Mouse (Mus musculus): ENCODE measurements around the gene Bank1. TPM values are rescaled to one million over a fixed set of nuclear protein-coding genes. Genes with fewer than 3 reads are reported as not detected.

Gene Bank1
- polyA plus RNA-seq, 1 experiment from 2014 or later = 1.8 TPM

GRCm38 (mm10) chr3:136166033-136166361 lies 159.9 kb downstream of the Bank1 start:
- no peak for ATAC-seq (ENCODE audit: insufficient number of reproducible peaks, insufficient read depth, low FRiP score, low read depth)

GRCm38 (mm10) chr3:136165167-136166032 lies 160.5 kb downstream of the Bank1 start:
- Histone ChIP-seq H3K4me2 (replicated peaks; ENCODE audit: low read depth, low read length) (no peak overlapping the region), H3K9ac (replicated peaks; ENCODE audit: low read depth, low read length) (no peak overlapping the region), H3K4me3 (ENCODE audit: low read depth, low read length) (no peak overlapping the region), H3K36me3 (ENCODE audit: control insufficient read depth, insufficient read depth, low read length) (no peaks in the 10 kb centered on the region), H3K27me3 (ENCODE audit: control insufficient read depth, insufficient read depth, low read length) (no peaks in the 10 kb centered on the region), H3K9me3 (ENCODE audit: control insufficient read depth, low read depth, low read length) (no peaks in the 10 kb centered on the region), H3K4me1 (ENCODE audit: control insufficient read depth, insufficient read depth, low read length) (no peaks in the 10 kb centered on the region), H3K27ac (ENCODE audit: low read length) (no peak overlapping the region)
- 78% methylated on average over 7 of the region's 7 CpGs for WGBS
- ATAC-seq (ENCODE audit: insufficient number of reproducible peaks, insufficient read depth, low FRiP score, low read depth) = no peak

More at GRCm38 (mm10) chr3:136166033-136166361, 159.9 kb downstream of the Bank1 start:
- H3K4me2 ChIP-seq (replicated peaks; ENCODE audit: low read depth, low read length) = no peak overlapping the region
- H3K4me1 ChIP-seq (ENCODE audit: control insufficient read depth, insufficient read depth, low read length) = no peaks in the 10 kb centered on the region
- H3K9ac ChIP-seq (replicated peaks; ENCODE audit: low read depth, low read length) = no peak overlapping the region
- no peaks in the 10 kb centered on the region for H3K36me3 ChIP-seq (ENCODE audit: control insufficient read depth, insufficient read depth, low read length)
- H3K27ac ChIP-seq (ENCODE audit: low read length) = no peak overlapping the region
- no peaks in the 10 kb centered on the region for H3K9me3 ChIP-seq (ENCODE audit: control insufficient read depth, low read depth, low read length)
- 72% methylated on average over 2 of the region's 2 CpGs for WGBS
- H3K27me3 ChIP-seq (ENCODE audit: control insufficient read depth, insufficient read depth, low read length) = no peaks in the 10 kb centered on the region
- no peak overlapping the region for H3K4me3 ChIP-seq (ENCODE audit: low read depth, low read length)

GRCm38 (mm10) chr3:136158059-136158458 lies 167.8 kb downstream of the Bank1 start:
- H3K9ac ChIP-seq (replicated peaks; ENCODE audit: low read depth, low read length) = no peak overlapping the region
- 78% methylated on average over 2 of the region's 2 CpGs for WGBS

GRCm38 (mm10) chr3:136155555-136155954 lies 170.3 kb downstream of the Bank1 start:
- Histone ChIP-seq H3K9me3 (ENCODE audit: control insufficient read depth, low read depth, low read length) (no peaks in the 10 kb centered on the region), H3K36me3 (ENCODE audit: control insufficient read depth, insufficient read depth, low read length) (no peaks in the 10 kb centered on the region), H3K9ac (replicated peaks; ENCODE audit: low read depth, low read length) (no peak overlapping the region), H3K27ac (ENCODE audit: low read length) (no peak overlapping the region), H3K4me1 (ENCODE audit: control insufficient read depth, insufficient read depth, low read length) (no peaks in the 10 kb centered on the region), H3K27me3 (ENCODE audit: control insufficient read depth, insufficient read depth, low read length) (no peaks in the 10 kb centered on the region), H3K4me3 (ENCODE audit: low read depth, low read length) (no peak overlapping the region), H3K4me2 (replicated peaks; ENCODE audit: low read depth, low read length) (no peak overlapping the region)
- 53% methylated on average over 1 of the region's 1 CpGs for WGBS
- ATAC-seq (ENCODE audit: insufficient number of reproducible peaks, insufficient read depth, low FRiP score, low read depth) = no peak

More at GRCm38 (mm10) chr3:136158059-136158458, 167.8 kb downstream of the Bank1 start:
- Histone ChIP-seq H3K4me2 (replicated peaks; ENCODE audit: low read depth, low read length) (no peak overlapping the region), H3K9me3 (ENCODE audit: control insufficient read depth, low read depth, low read length) (no peaks in the 10 kb centered on the region), H3K27me3 (ENCODE audit: control insufficient read depth, insufficient read depth, low read length) (no peaks in the 10 kb centered on the region), H3K4me1 (ENCODE audit: control insufficient read depth, insufficient read depth, low read length) (no peaks in the 10 kb centered on the region), H3K27ac (ENCODE audit: low read length) (no peak overlapping the region), H3K36me3 (ENCODE audit: control insufficient read depth, insufficient read depth, low read length) (no peaks in the 10 kb centered on the region), H3K4me3 (ENCODE audit: low read depth, low read length) (no peak overlapping the region)
- ATAC-seq (ENCODE audit: insufficient number of reproducible peaks, insufficient read depth, low FRiP score, low read depth) = no peak

GRCm38 (mm10) chr3:136150886-136151285 lies 175.0 kb downstream of the Bank1 start:
- Histone ChIP-seq H3K9me3 (ENCODE audit: control insufficient read depth, low read depth, low read length) (no peaks in the 10 kb centered on the region), H3K9ac (replicated peaks; ENCODE audit: low read depth, low read length) (no peak overlapping the region), H3K27me3 (ENCODE audit: control insufficient read depth, insufficient read depth, low read length) (no peaks in the 10 kb centered on the region), H3K4me2 (replicated peaks; ENCODE audit: low read depth, low read length) (no peak overlapping the region), H3K4me1 (ENCODE audit: control insufficient read depth, insufficient read depth, low read length) (no peaks in the 10 kb centered on the region), H3K27ac (ENCODE audit: low read length) (no peak overlapping the region), H3K4me3 (ENCODE audit: low read depth, low read length) (no peak overlapping the region), H3K36me3 (ENCODE audit: control insufficient read depth, insufficient read depth, low read length) (no peaks in the 10 kb centered on the region)
- ATAC-seq (ENCODE audit: insufficient number of reproducible peaks, insufficient read depth, low FRiP score, low read depth) = no peak
- 81% methylated on average over 3 of the region's 3 CpGs for WGBS

GRCm38 (mm10) chr3:136147166-136147565 lies 178.7 kb downstream of the Bank1 start:
- Histone ChIP-seq H3K9ac (replicated peaks; ENCODE audit: low read depth, low read length) (no peak overlapping the region), H3K27ac (ENCODE audit: low read length) (no peak overlapping the region), H3K4me3 (ENCODE audit: low read depth, low read length) (no peak overlapping the region), H3K4me1 (ENCODE audit: control insufficient read depth, insufficient read depth, low read length) (no peaks in the 10 kb centered on the region), H3K4me2 (replicated peaks; ENCODE audit: low read depth, low read length) (no peak overlapping the region), H3K27me3 (ENCODE audit: control insufficient read depth, insufficient read depth, low read length) (no peaks in the 10 kb centered on the region), H3K9me3 (ENCODE audit: control insufficient read depth, low read depth, low read length) (no peaks in the 10 kb centered on the region), H3K36me3 (ENCODE audit: control insufficient read depth, insufficient read depth, low read length) (no peaks in the 10 kb centered on the region)
- 83% methylated on average over 2 of the region's 2 CpGs for WGBS
- ATAC-seq (ENCODE audit: insufficient number of reproducible peaks, insufficient read depth, low FRiP score, low read depth) = no peak

GRCm38 (mm10) chr3:136132013-136132412 lies 193.9 kb downstream of the Bank1 start:
- Histone ChIP-seq H3K9me3 (ENCODE audit: control insufficient read depth, low read depth, low read length) (no peaks in the 10 kb centered on the region), H3K4me3 (ENCODE audit: low read depth, low read length) (no peak overlapping the region), H3K4me1 (ENCODE audit: control insufficient read depth, insufficient read depth, low read length) (no peaks in the 10 kb centered on the region), H3K27ac (ENCODE audit: low read length) (no peak overlapping the region), H3K36me3 (ENCODE audit: control insufficient read depth, insufficient read depth, low read length) (no peaks in the 10 kb centered on the region), H3K27me3 (ENCODE audit: control insufficient read depth, insufficient read depth, low read length) (no peaks in the 10 kb centered on the region), H3K9ac (replicated peaks; ENCODE audit: low read depth, low read length) (no peak overlapping the region), H3K4me2 (replicated peaks; ENCODE audit: low read depth, low read length) (no peak overlapping the region)
- 53% methylated on average over 3 of the region's 3 CpGs for whole genome bisulfite sequencing
- ATAC-seq (ENCODE audit: insufficient number of reproducible peaks, insufficient read depth, low FRiP score, low read depth) = no peak

GRCm38 (mm10) chr3:136115478-136116215 lies 210.2 kb downstream of the Bank1 start:
- 74% methylated on average over 5 of the region's 5 CpGs for WGBS
- Histone ChIP-seq H3K4me3 (ENCODE audit: low read depth, low read length) (no peak overlapping the region), H3K9me3 (ENCODE audit: control insufficient read depth, low read depth, low read length) (no peaks in the 10 kb centered on the region), H3K4me2 (replicated peaks; ENCODE audit: low read depth, low read length) (no peak overlapping the region), H3K27ac (ENCODE audit: low read length) (no peak overlapping the region), H3K9ac (replicated peaks; ENCODE audit: low read depth, low read length) (no peak overlapping the region), H3K4me1 (ENCODE audit: control insufficient read depth, insufficient read depth, low read length) (no peaks in the 10 kb centered on the region), H3K27me3 (ENCODE audit: control insufficient read depth, insufficient read depth, low read length) (no peaks in the 10 kb centered on the region), H3K36me3 (ENCODE audit: control insufficient read depth, insufficient read depth, low read length) (no peaks in the 10 kb centered on the region)
- ATAC-seq (ENCODE audit: insufficient number of reproducible peaks, insufficient read depth, low FRiP score, low read depth) = no peak

All from stomach, embryonic 14.5 days (tissue).